Mouse (Mus musculus) bone marrow, adult 2 months (tissue): ENCODE results near the gene Rap2b. TPM values are rescaled to one million over a fixed set of nuclear protein-coding genes. Genes with fewer than 3 reads are reported as not detected.

ENCODE experiments used
- H3K27ac ChIP-seq: fragments of 200-500 bp; 2 replicates; pipeline ENCODE4 v1.5.1; 2012; ENCODE audit warnings: low read depth, mild to moderate bottlenecking, control low read depth, inconsistent platforms, low read length; ENCODE audit not compliant: control insufficient read depth, poor library complexity, insufficient read depth
- H3K4me1 ChIP-seq: fragments of 200-500 bp; 2 replicates; pipeline ENCODE4 v1.6.1; 2011; ENCODE audit warnings: low read length; ENCODE audit not compliant: control insufficient read depth, insufficient read depth
- H3K4me3 ChIP-seq: fragments of 200-500 bp; replicated peaks from 2 replicates; pipeline ENCODE3; 2011; ENCODE audit warnings: mild to moderate bottlenecking, low read depth, low read length, control low read depth; ENCODE audit not compliant: control insufficient read depth
- CTCF ChIP-seq: fragments of 200-500 bp; IDR thresholded peaks from 2 replicates; pipeline ENCODE4 v1.5.1; 2011; ENCODE audit warnings: low read length, control low read depth; ENCODE audit not compliant: control insufficient read depth, insufficient read depth
- POLR2A ChIP-seq: fragments of 200-500 bp; IDR thresholded peaks from 2 replicates; pipeline ENCODE4 v1.6.1; 2011; ENCODE audit warnings: low read depth, mild to moderate bottlenecking, control low read depth, low read length, borderline replicate concordance; ENCODE audit not compliant: control insufficient read depth
- WGBS: fragments of 180-500 bp; shearing (Covaris S2); methylation state at CpG from one replicate; pipeline ENCODE4 v1.1.7; 2018; 5-methylcytosine and 5-hydroxymethylcytosine counted together
- polyA plus RNA-seq: library from polyadenylated mRNA; stranded (reverse); fragments of >200 nt; gene quantifications from 2 replicates; pipeline ENCODE4 v1.2.4, GENCODE M21; 2011; ENCODE audit warnings: low replicate concordance; ENCODE audit not compliant: missing spikeins, insufficient read depth, insufficient read length

Rap2b gene
- polyA plus RNA-seq, 1 experiment: 6.8 TPM

GRCm38 (mm10) chr3:61364978-61365778 is 3.7 kb downstream of the Rap2b start:
- no peak for TF ChIP-seq CTCF
- 0 out of 2 replicates have a peak, but pooled peaks have one; percentile 26 for TF ChIP-seq POLR2A
- under 1% methylated on average over 68 of the region's 68 CpGs for WGBS
- H3K27ac ChIP-seq: peak overlapping the region; percentile 87
- peak overlapping the region; percentile 79 for H3K4me3 ChIP-seq
- H3K4me1 ChIP-seq: no peaks in the 10 kb centered on the region

GRCm38 (mm10) chr3:61365779-61366373 is 4.4 kb downstream of the Rap2b start, which contains the start of gene B430305J03Rik:
Gene B430305J03Rik (minus strand): TSS chr3:61365951.
- WGBS: under 1% methylated on average over 10 of the region's 10 CpGs
- Histone ChIP-seq H3K4me1 (no peaks in the 10 kb centered on the region), H3K4me3 (peak within 1 kb of the TSS; percentile 79), H3K27ac (peak within 1 kb of the TSS; percentile 87)
- no peak for TF ChIP-seq POLR2A
- no peak for TF ChIP-seq CTCF

- no peak overlapping the region for H3K27ac ChIP-seq
- WGBS: 96% methylated on average over 1 of the region's 1 CpGs
- no peaks in the 10 kb centered on the region for H3K4me1 ChIP-seq
- no peak overlapping the region for H3K4me3 ChIP-seq
- no peak for TF ChIP-seq CTCF
- no peak for TF ChIP-seq POLR2A
These were observed 7.0 kb downstream of the Rap2b start for GRCm38 (mm10) chr3:61368446-61368845.

- H3K27ac ChIP-seq: no peak overlapping the region
- WGBS: 80% methylated on average over 8 of the region's 8 CpGs
- no peak overlapping the region for H3K4me3 ChIP-seq
- TF ChIP-seq CTCF (no peak), POLR2A (no peak)
- no peaks in the 10 kb centered on the region for H3K4me1 ChIP-seq
These were observed 14.6 kb downstream of the Rap2b start for GRCm38 (mm10) chr3:61376001-61376400.

GRCm38 (mm10) chr3:61386368-61386767 is 24.9 kb downstream of the Rap2b start:
- Histone ChIP-seq H3K4me3 (no peak overlapping the region), H3K4me1 (no peaks in the 10 kb centered on the region), H3K27ac (no peak overlapping the region)
- 70% methylated on average over 4 of the region's 4 CpGs for WGBS
- TF ChIP-seq POLR2A (no peak), CTCF (no peak)

- 76% methylated on average over 4 of the region's 4 CpGs for WGBS
- Histone ChIP-seq H3K27ac (no peak overlapping the region), H3K4me3 (no peak overlapping the region), H3K4me1 (no peaks in the 10 kb centered on the region)
- TF ChIP-seq POLR2A (no peak), CTCF (no peak)
These were observed 30.1 kb downstream of the Rap2b start for GRCm38 (mm10) chr3:61391564-61391963.

GRCm38 (mm10) chr3:61392881-61393280 is 31.4 kb downstream of the Rap2b start:
- no peaks in the 10 kb centered on the region for H3K4me1 ChIP-seq
- no peak for TF ChIP-seq POLR2A
- TF ChIP-seq CTCF: no peak
- no peak overlapping the region for H3K4me3 ChIP-seq
- H3K27ac ChIP-seq: no peak overlapping the region
- WGBS: 75% methylated on average over 1 of the region's 1 CpGs

GRCm38 (mm10) chr3:61393520-61393919 is 32.1 kb downstream of the Rap2b start:
- H3K4me3 ChIP-seq: no peak overlapping the region
- no peak overlapping the region for H3K27ac ChIP-seq
- TF ChIP-seq POLR2A (no peak), CTCF (no peak)
- no peaks in the 10 kb centered on the region for H3K4me1 ChIP-seq
- 45% methylated on average over 3 of the region's 3 CpGs for WGBS

- Histone ChIP-seq H3K4me1 (no peaks in the 10 kb centered on the region), H3K4me3 (no peak overlapping the region), H3K27ac (no peak overlapping the region)
- TF ChIP-seq POLR2A (no peak), CTCF (no peak)
- WGBS: 82% methylated on average over 3 of the region's 3 CpGs
These were observed 33.9 kb downstream of the Rap2b start for GRCm38 (mm10) chr3:61395382-61395781.
